Comparison of ENCODE assay signal across 19 mouse cellular contexts in genomic region chr3:84397976-84398375, GRCm38 (mm10).
"Had no signal": no experiment of that assay in that cellular context is flagged by ENCODE, and none has a peak within 500 bp of the region (broad histone marks: within the 10 kb centered on the region; RNA-seq: fewer than 3 reads in every experiment).

No protein-coding gene starts in this region.

- H3K4me2 ChIP-seq: limb, embryonic 12.5 days; limb, embryonic 15.5 days; liver, embryonic 11.5 days; lung, embryonic 14.5 days; stomach, embryonic 15.5 days had no signal

- ATAC-seq: intestine, embryonic 16.5 days; liver, postnatal 0 days; lung, postnatal 0 days had no signal

- H3K4me1 ChIP-seq: limb, embryonic 12.5 days; limb, embryonic 15.5 days; stomach, embryonic 15.5 days had no signal

- H3K36me3 ChIP-seq: limb, embryonic 12.5 days; limb, embryonic 15.5 days; stomach, embryonic 15.5 days had no signal

- H3K27ac ChIP-seq: limb, embryonic 12.5 days; limb, embryonic 15.5 days; liver, embryonic 14.5 days; macrophage; stomach, embryonic 15.5 days had no signal

- H3K9ac ChIP-seq: limb, embryonic 12.5 days; limb, embryonic 15.5 days; liver, embryonic 14.5 days; liver, postnatal 0 days; lung, embryonic 14.5 days; stomach, embryonic 15.5 days had no signal

- DNase-seq: kidney, adult 18-20 months; kidney, adult 9 months; kidney, postnatal 14 days; kidney, postnatal 4 days; left cerebral cortex, postnatal 4 days; liver, postnatal 0 days; lung, embryonic 14.5 days; retina, postnatal 1 day; right cerebral cortex, postnatal 25 days; spleen, adult 18-20 months; thymus, postnatal 25 days had no signal

- H3K9me3 ChIP-seq: limb, embryonic 12.5 days; limb, embryonic 15.5 days; stomach, embryonic 15.5 days had no signal

- H3K27me3 ChIP-seq: limb, embryonic 12.5 days; limb, embryonic 15.5 days; stomach, embryonic 15.5 days had no signal

- H3K4me3 ChIP-seq: limb, embryonic 12.5 days; limb, embryonic 15.5 days; stomach, embryonic 15.5 days had no signal
